Mouse (Mus musculus): ENCODE measurements at regions not wholly inside any gene's neighbourhood (a gene's known extent, or its start where the extent isn't known, plus 50 kb on each side); places are given as distances from the start of the nearest gene placed in this dataset.

- peak; percentile 36 for DNase-seq (ENCODE audit: low read depth, low spot score)
These were observed 183.1 kb downstream of the Gm13691 start for GRCm38 (mm10) chr2:84173450-84173849.

- DNase-seq (ENCODE audit: low read depth, low spot score): peak; percentile 6
These were observed 193.4 kb downstream of the Gm13691 start for GRCm38 (mm10) chr2:84183624-84184287.

GRCm38 (mm10) chr2:84184288-84185015 is 194.1 kb downstream of the Gm13691 start:
- DNase-seq (ENCODE audit: low read depth, low spot score): no peak

GRCm38 (mm10) chr2:84185016-84185330 is 194.6 kb downstream of the Gm13691 start:
- no peak for DNase-seq (ENCODE audit: low read depth, low spot score)

- peak; percentile 10 for DNase-seq (ENCODE audit: low read depth, low spot score)
These were observed 195.9 kb downstream of the Gm13691 start for GRCm38 (mm10) chr2:84186126-84186701.

GRCm38 (mm10) chr2:84187456-84187855 is 197.1 kb downstream of the Gm13691 start:
- no peak for DNase-seq (ENCODE audit: low read depth, low spot score)

- no peak for DNase-seq (ENCODE audit: low read depth, low spot score)
These were observed 198.9 kb downstream of the Gm13691 start for GRCm38 (mm10) chr2:84189302-84189701.

- DNase-seq (ENCODE audit: low read depth, low spot score): no peak
These were observed 208.1 kb downstream of the Calcrl start for GRCm38 (mm10) chr2:84217116-84217515.

GRCm38 (mm10) chr2:84222049-84222448 is 203.2 kb downstream of the Calcrl start:
- no peak for DNase-seq (ENCODE audit: low read depth, low spot score)

GRCm38 (mm10) chr2:84229777-84230176 is 195.4 kb downstream of the Calcrl start:
- DNase-seq (ENCODE audit: low read depth, low spot score): no peak

GRCm38 (mm10) chr2:84235641-84236040 is 189.6 kb downstream of the Calcrl start:
- no peak for DNase-seq (ENCODE audit: low read depth, low spot score)

GRCm38 (mm10) chr2:84241244-84241643 is 184.0 kb downstream of the Calcrl start:
- DNase-seq (ENCODE audit: low read depth, low spot score): no peak

GRCm38 (mm10) chr2:84241986-84242385 is 183.2 kb downstream of the Calcrl start:
- DNase-seq (ENCODE audit: low read depth, low spot score): no peak

- DNase-seq (ENCODE audit: low read depth, low spot score): no peak
These were observed 179.3 kb downstream of the Calcrl start for GRCm38 (mm10) chr2:84245900-84246299.

GRCm38 (mm10) chr2:84246562-84246961 is 178.6 kb downstream of the Calcrl start:
- DNase-seq (ENCODE audit: low read depth, low spot score): no peak

GRCm38 (mm10) chr2:84248169-84248568 is 177.0 kb downstream of the Calcrl start:
- DNase-seq (ENCODE audit: low read depth, low spot score): no peak

GRCm38 (mm10) chr2:84249871-84250270 is 175.3 kb downstream of the Calcrl start:
- DNase-seq (ENCODE audit: low read depth, low spot score): no peak

- DNase-seq (ENCODE audit: low read depth, low spot score): no peak
These were observed 173.1 kb downstream of the Calcrl start for GRCm38 (mm10) chr2:84252076-84252475.

GRCm38 (mm10) chr2:84258339-84259006 is 166.7 kb downstream of the Calcrl start:
- no peak for DNase-seq (ENCODE audit: low read depth, low spot score)

GRCm38 (mm10) chr2:84259222-84259621 is 166.0 kb downstream of the Calcrl start:
- DNase-seq (ENCODE audit: low read depth, low spot score): no peak

- DNase-seq (ENCODE audit: low read depth, low spot score): no peak
These were observed 164.5 kb downstream of the Calcrl start for GRCm38 (mm10) chr2:84260701-84261100.

GRCm38 (mm10) chr2:84261481-84261880 is 163.7 kb downstream of the Calcrl start:
- DNase-seq (ENCODE audit: low read depth, low spot score): no peak
